Mouse (Mus musculus) lung, postnatal 4 days (tissue): Measurements from ENCODE around the gene Fam117b.

Experiments
- DNase-seq, 2 experiments: peaks; one replicate each; pipeline ENCODE4 v3.0.0; 2021

Fam117b gene

DNA sequence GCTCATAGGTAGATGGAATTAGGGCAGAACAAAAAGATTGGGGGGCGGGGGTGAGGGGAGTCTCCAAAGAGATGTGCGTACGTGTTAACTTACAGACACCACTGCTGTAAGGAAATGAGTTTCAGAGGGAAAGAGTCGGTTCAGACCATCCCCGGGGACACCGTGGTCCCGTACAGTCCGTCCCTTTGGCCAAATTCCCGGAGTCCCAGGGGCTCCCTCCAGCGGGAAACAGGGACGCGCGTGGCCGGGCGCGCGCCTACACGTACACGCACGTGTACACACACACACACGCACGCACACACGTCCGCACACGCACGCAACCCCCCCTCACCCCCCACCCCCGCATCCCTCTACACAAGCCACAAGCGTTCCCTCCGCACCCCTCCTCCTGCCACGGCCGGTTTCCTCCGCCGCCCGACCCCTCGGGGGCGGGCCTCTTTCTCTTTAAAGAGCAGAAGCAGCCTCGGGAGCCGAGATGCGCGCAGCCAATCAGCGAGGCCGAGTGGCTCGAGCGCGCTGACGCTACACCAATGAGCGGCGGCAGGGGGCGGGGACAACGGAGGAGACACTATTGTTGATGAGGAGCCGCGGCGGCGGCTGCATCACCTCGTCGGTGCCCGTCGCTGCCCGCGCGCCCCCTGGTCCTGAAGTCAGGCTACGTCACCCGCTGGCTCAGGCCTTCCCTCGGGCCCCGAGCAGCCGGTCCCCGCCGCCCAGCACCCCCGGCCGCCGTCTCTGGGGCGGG lies at the start of gene Fam117b:
Fam117b (plus strand) TSS at position 594 of the 745 bp plus-strand sequence.
- peak; percentile 98 to 99 for DNase-seq

- DNase-seq = no peak
Observed at GRCm38 (mm10) chr1:59868041-59868440, 44.8 kb upstream of the Fam117b start.

- no peak for DNase-seq
Observed at GRCm38 (mm10) chr1:59874023-59874422, 38.8 kb upstream of the Fam117b start.

DNA sequence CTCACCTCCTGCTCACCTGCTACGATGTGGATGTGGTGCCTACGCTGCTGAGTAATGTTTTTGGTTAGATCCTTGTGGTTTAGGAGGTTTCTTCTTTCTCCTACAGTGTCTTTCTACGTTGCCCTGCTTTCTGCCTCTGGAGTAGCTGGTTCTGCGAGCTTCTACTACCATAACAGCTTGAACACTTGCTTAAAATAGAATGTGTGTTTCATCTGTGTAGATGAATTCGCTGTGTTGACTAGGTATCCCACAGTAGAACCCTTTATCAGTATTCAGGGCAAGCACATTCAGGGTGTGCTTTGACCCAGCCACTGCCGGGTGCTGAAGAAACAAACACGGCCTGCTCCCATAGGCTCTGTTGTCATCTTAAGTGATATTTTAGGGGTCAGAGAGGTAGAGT lies 34.7 kb upstream of the Fam117b start:
- DNase-seq = peak in 1 of 2 experiments; percentile 1

- peak; percentile 74 to 85 for DNase-seq
Observed at GRCm38 (mm10) chr1:59883349-59884134, 29.3 kb upstream of the Fam117b start.

DNA sequence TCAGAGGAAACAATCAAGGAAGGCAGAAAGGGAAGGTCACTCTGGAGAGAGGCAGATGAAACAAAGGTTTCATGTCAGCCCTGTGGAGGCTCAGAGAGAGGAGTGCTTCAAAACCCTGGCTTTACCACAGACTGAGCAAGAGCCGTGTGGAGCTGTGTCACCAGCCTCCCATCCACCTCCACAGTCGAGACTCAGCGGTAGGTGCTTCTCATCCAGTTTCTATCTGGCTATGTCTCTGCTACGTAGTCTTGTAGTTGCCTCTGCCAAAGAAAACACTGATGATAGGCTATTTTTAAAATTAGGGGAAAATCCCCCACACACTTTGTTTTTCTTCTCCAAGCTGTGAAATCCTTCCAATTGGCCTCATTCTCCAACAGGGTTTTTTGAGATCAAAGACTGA lies 25.9 kb upstream of the Fam117b start:
- DNase-seq = no peak

DNA sequence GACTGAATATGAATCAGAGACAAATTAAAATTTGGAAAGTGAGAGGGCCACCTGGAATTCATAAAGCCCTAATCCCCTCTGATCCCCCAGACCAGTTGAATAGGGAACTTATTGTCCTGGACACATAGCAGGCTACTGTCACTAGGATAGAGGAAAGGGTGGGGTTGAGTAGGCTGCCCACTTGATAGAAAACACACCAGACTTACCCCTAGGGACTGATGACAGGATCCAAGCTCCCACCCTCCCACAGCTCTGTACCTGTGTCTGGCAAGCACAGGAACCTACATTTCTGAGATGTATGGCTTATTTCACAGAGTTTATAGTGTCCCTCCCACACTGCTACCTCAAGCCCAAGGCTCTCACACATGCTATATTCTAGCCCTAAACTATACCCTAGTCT lies 24.8 kb upstream of the Fam117b start:
- no peak for DNase-seq

GRCm38 (mm10) chr1:59891185-59891584 lies 21.6 kb upstream of the Fam117b start:
- no peak for DNase-seq

GRCm38 (mm10) chr1:59892777-59893176 lies 20.0 kb upstream of the Fam117b start:
- DNase-seq = no peak

DNA sequence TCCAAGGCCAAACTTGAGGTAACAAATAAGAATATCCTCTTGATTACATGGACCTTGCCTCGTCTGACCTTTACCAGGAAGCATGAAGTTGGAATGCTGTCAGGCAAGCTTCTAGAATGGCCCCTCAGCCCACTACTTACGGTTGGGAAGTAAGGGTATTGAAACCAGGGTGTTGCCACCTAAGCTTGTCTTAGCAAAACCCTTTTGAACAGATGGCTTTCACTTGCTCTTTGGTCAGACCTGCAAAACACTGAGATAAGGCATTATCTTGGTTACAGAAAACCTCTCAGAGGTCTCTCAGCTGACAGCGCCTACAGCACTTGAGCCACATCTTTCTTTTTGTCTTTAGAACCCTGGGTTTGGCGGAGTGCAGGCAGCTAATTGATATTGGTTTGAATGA lies 18.8 kb upstream of the Fam117b start:
- DNase-seq = no peak

- DNase-seq = peak; percentile 73 to 77
Observed at GRCm38 (mm10) chr1:59895456-59895855, 17.4 kb upstream of the Fam117b start.

GRCm38 (mm10) chr1:59897147-59897798 lies 15.5 kb upstream of the Fam117b start:
- DNase-seq = no peak

- DNase-seq = no peak
Observed at GRCm38 (mm10) chr1:59899679-59900078, 13.1 kb upstream of the Fam117b start.

- no peak for DNase-seq
Observed at GRCm38 (mm10) chr1:59901082-59901876, 11.5 kb upstream of the Fam117b start.

- peak; percentile 37 to 57 for DNase-seq
Observed at GRCm38 (mm10) chr1:59902634-59903033, 10.2 kb upstream of the Fam117b start.

DNA sequence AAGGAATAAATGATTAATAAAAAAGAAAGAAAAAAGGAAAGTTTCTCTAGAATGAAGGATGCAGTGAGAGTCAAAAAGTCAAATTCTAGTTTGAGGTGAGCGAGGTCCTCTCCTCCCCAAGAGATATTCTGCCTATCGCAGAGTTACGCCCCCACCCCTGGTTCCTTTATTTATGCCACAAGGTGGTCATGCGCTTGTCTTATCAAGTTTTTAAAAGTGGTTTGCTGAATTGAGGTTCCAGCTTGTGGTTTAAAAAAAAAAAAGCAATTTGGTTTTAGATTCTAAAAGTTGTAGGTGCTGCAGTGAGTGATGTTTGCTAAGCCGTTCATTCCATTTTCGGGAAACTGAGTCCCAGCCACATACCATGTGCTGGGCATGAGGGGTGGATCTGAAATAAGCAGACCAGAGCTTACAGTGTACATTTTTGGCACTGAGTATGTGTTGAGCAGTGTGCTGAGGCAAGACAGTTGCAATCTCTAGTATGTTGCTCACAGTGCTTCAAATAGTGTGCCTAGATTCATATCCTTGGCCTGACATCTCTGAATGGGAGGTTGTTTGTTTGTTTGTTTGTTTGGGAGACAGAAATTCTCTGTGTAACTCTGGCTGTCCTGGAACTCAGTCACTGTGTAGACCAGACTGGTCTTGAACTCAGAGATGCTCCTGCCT lies 8.0 kb upstream of the Fam117b start:
- DNase-seq = no peak

- DNase-seq = no peak
Observed at GRCm38 (mm10) chr1:59905916-59906315, 6.9 kb upstream of the Fam117b start.

- DNase-seq = no peak
Observed at GRCm38 (mm10) chr1:59906819-59907521, 5.8 kb upstream of the Fam117b start.

GRCm38 (mm10) chr1:59907700-59908099 lies 5.1 kb upstream of the Fam117b start:
- DNase-seq = no peak

- no peak for DNase-seq
Observed at GRCm38 (mm10) chr1:59910941-59911340, 1.9 kb upstream of the Fam117b start.

GRCm38 (mm10) chr1:59913195-59913868 lies 526 bp downstream of the Fam117b start:
- DNase-seq = peak; percentile 60 to 63
